Mouse (Mus musculus): ENCODE data around the gene Gm16434. TPM values are rescaled to one million over a fixed set of nuclear protein-coding genes. Genes with fewer than 3 reads are reported as not detected.
"Not testable (repeated sequence)": the region's sequence is repeated elsewhere in the genome, so short reads cannot be mapped to it uniquely, and the experiment has no call there.

The Gm16434 gene
- not detected for total RNA-seq (2021)
- long read RNA-seq, experiment 1, result 0 reads
- long read RNA-seq, experiment 2, result 0 reads

DNA sequence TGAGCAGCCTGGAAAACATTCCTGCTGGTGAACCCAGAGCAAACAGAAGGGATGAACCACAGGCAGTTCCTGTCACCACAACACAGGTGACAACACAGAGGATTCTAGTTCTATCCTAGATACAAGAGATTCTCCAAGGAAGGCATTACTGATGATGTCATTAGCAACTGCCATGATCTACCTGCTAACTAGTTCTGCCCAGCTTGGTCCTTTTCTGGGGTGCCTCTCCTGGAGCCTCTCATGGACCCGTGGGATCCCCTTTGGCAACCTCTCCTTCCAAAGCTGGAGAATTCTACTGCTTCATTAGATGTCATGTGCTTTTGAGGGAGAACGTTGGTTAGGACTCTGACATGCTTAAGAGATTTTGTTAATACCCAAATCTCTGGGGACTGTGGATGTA lies at the start of gene Gm16434:
TSS of gene Gm16434 (minus strand) at position 101 of the 400 bp plus-strand sequence.
- DNase-seq (ENCODE audit: low spot score in 2 of 2); intact Hi-C loops (cut with DNase I): not testable (repeated sequence)

DNA sequence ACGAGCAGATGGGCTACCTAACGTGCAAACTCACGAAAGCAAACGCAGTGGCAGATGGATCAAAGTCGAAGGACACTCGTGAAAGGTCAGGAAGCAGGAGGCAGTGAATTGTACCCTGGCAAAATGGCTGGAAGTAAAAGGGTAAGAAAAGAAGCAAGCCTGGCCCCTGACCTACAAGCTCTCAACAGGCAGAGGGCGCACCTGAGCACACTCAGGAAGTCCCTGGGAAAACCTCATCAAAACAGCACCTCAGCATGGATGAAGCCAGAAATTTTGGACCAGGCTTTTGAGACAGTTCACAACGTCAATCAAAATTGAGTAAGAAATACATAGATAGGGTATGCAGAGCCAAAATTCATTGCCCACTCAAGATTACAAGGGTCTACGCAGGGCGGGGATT lies 49.2 kb upstream of the Gm16434 start:
- peak; percentile 3 to 4 for DNase-seq (ENCODE audit: low spot score in 2 of 2)
- intact Hi-C loops (cut with DNase I), result not testable (repeated sequence)

DNA sequence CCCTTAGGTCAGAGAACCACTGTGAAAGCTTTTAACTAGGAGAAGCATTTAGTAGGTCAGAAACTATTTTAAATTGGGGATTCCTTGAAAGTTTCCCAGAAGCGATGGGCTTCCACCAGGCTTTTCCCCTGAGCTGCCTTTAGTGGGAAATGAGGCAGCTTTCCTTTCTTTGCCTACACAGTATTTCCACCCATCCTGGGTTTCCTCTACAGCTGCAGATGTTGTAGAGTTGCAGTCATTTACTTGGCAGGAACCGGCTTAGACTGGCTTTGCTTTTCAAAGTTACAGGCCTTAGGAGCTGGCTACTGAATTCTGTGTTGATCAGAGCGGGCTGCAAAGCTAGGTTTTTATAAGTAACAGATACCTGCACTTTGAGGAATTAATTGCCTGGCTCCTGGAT lies 5.7 kb upstream of the Gm16434 start:
- intact Hi-C loops (cut with DNase I), result not testable (repeated sequence)
- peak; percentile 7 to 8 for DNase-seq (ENCODE audit: low spot score in 2 of 2)

DNA sequence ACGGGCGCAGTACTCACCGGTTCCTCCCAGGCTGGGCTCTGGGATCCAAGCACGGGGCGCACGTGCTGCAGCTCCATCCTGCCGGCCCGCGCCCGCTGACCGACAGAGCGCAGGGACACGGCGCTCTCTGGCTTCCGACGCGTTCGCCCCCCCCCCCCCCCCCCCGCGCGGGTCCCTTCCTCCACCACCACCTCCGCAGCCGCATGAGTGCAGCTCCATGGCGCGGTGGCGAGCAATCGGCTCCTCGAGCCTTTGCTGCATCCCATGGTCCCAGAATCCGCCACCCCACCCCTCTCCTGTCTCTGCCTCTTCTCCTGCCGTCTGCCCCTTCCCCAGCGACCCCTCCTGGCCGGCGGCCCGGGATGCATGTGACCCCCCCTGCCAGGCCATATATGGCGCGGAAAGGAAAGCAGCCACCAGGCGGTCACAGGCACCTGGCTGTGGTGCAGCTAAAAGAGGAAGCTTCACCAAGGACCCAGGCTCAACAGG lies 19.8 kb downstream of the Gm16434 start, which contains the start of gene Gm3512:
TSS of gene Gm3512 (minus strand) at position 51 of the 489 bp plus-strand sequence.
- peak in 1 of 2 experiments; percentile 8 for DNase-seq (ENCODE audit: low spot score in 2 of 2)
- intact Hi-C loops (cut with DNase I), result not testable (repeated sequence)

Other genes starting within 250 kb of the Gm16434 start
- gene Gm6356, start 220.7 kb downstream of the Gm16434 start, total RNA-seq (2021), result not detected
- gene Gm10406, start 167.1 kb downstream of the Gm16434 start, total RNA-seq (2021), result 1 to 10 TPM in 1 of 2 experiments, under 1 TPM in 1; 0.46 to 1.1 TPM
- gene Gm3685, start 149.6 kb downstream of the Gm16434 start, total RNA-seq (2021), result not detected
- gene Gm3696, start 93.9 kb downstream of the Gm16434 start, total RNA-seq (2021), result 1 to 10 TPM; 3.7 to 4.1 TPM
- gene Gm6676, start 69.1 kb downstream of the Gm16434 start, total RNA-seq (2021), result not detected
- 1 to 10 TPM in 1 of 2 experiments, under 1 TPM in 1; 0.70 to 1.1 TPM for gene Gm3512, start 20.0 kb downstream of the Gm16434 start, total RNA-seq (2021)
- not detected for gene Gm3727, start 70.2 kb upstream of the Gm16434 start, total RNA-seq (2021)
- under 1 TPM; 0.55 to 0.75 TPM for gene Gm3739, start 120.5 kb upstream of the Gm16434 start, total RNA-seq (2021)
- not detected for gene Gm5797, start 137.9 kb upstream of the Gm16434 start, total RNA-seq (2021)
- not detected for gene Gm8374, start 170.6 kb upstream of the Gm16434 start, total RNA-seq (2021)